Mouse (Mus musculus): ENCODE results near the gene Fam173b. TPM values are rescaled to one million over a fixed set of nuclear protein-coding genes. Genes with fewer than 3 reads are reported as not detected.
A peak's percentile ranks its signal among the peaks of the same experiment; 100 is the strongest.
"Not testable (repeated sequence)": the region's sequence is repeated elsewhere in the genome, so short reads cannot be mapped to it uniquely, and the experiment has no call there.

Gene Fam173b
- polyA plus RNA-seq, 1 experiment from 2014 or later: 12.3 TPM

GRCm38 (mm10) chr15:31570959-31571358 lies 30.7 kb upstream of the Fam173b start:
- no peak for ATAC-seq (ENCODE audit: low FRiP score, low read depth)
- H3K27ac ChIP-seq: no peak overlapping the region
- no peak overlapping the region for H3K9ac ChIP-seq
- no peaks in the 10 kb centered on the region for H3K36me3 ChIP-seq
- no peak overlapping the region for H3K4me3 ChIP-seq
- no peaks in the 10 kb centered on the region for H3K27me3 ChIP-seq (replicated peaks)
- peaks cover 4% of the 10 kb centered on the region for H3K4me1 ChIP-seq
- WGBS: 94% methylated on average over 8 of the region's 8 CpGs
- H3K4me2 ChIP-seq (replicated peaks): no peak overlapping the region
- no peaks in the 10 kb centered on the region for H3K9me3 ChIP-seq

- Histone ChIP-seq H3K4me3 (no peak overlapping the region), H3K4me1 (peaks cover 4% of the 10 kb centered on the region), H3K9ac (no peak overlapping the region), H3K9me3 (no peaks in the 10 kb centered on the region), H3K36me3 (no peaks in the 10 kb centered on the region), H3K27ac (no peak overlapping the region), H3K4me2 (replicated peaks) (no peak overlapping the region), H3K27me3 (replicated peaks) (no peaks in the 10 kb centered on the region)
- ATAC-seq (ENCODE audit: low FRiP score, low read depth): no peak
- WGBS: 87% methylated on average over 16 of the region's 16 CpGs
Observed at GRCm38 (mm10) chr15:31571906-31572722, 29.5 kb upstream of the Fam173b start.

DNA sequence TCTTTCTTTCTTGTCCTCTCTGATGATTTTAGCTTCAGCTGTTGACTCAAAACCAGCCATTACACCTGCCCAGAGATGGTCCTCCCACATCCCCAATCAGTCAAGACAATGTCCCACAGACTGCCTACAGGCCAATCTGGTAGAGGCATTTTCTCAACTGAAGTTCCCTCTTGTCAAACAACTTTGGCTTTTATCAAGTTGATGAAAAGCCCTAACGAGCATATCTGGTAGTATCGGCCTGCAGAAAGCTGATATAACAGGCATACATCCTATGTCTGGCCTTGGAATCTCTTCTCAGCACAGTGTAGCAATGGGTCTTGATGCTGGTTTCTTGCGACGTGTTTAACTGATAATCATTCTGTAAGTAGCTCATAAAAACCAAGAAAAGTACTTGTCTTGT lies 28.4 kb upstream of the Fam173b start:
- 86% methylated on average over 4 of the region's 4 CpGs for WGBS

GRCm38 (mm10) chr15:31573692-31574091 lies 28.0 kb upstream of the Fam173b start:
- peaks cover 2% of the 10 kb centered on the region; the same call in 1 of the 2 replicates for H3K4me1 ChIP-seq
- no peaks in the 10 kb centered on the region for H3K27me3 ChIP-seq (replicated peaks)
- H3K27ac ChIP-seq: no peak overlapping the region
- no peak overlapping the region for H3K9ac ChIP-seq
- no peak overlapping the region for H3K4me2 ChIP-seq (replicated peaks)
- H3K9me3 ChIP-seq: no peaks in the 10 kb centered on the region
- H3K4me3 ChIP-seq: no peak overlapping the region
- no peak for ATAC-seq (ENCODE audit: low FRiP score, low read depth)
- no peaks in the 10 kb centered on the region for H3K36me3 ChIP-seq

More for the DNA sequence above, 28.4 kb upstream of the Fam173b start:
- H3K4me3 ChIP-seq: no peak overlapping the region
- no peaks in the 10 kb centered on the region for H3K9me3 ChIP-seq
- no peaks in the 10 kb centered on the region for H3K27me3 ChIP-seq (replicated peaks)
- H3K36me3 ChIP-seq: no peaks in the 10 kb centered on the region
- no peak overlapping the region for H3K9ac ChIP-seq
- no peak overlapping the region for H3K27ac ChIP-seq
- no peak overlapping the region for H3K4me2 ChIP-seq (replicated peaks)
- H3K4me1 ChIP-seq: peaks cover 4% of the 10 kb centered on the region
- no peak for ATAC-seq (ENCODE audit: low FRiP score, low read depth)

DNA sequence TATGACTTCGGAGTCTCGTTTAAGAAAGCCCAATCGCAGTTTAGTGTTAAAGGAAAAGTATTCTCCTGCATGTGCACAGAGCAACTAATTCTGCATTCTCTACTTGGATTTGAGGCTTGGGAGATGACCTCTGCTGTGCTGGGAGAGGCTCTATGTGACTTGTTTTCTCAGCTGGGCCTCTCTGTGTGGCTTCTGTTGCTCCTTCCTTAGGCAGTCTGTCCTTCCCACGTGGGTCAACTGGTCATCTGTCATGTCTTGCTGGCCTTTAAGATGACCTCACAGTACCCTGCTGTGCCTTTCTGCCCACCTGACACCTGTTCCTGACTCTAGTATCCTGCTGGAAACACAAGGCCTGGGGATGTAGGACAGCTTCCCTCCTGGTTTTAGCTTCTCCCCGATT lies 25.6 kb upstream of the Fam173b start:
- Histone ChIP-seq H3K4me3 (no peak overlapping the region), H3K27ac (no peak overlapping the region), H3K4me2 (replicated peaks) (no peak overlapping the region), H3K27me3 (replicated peaks) (no peaks in the 10 kb centered on the region), H3K9me3 (no peaks in the 10 kb centered on the region), H3K9ac (no peak overlapping the region), H3K36me3 (no peaks in the 10 kb centered on the region), H3K4me1 (no peaks in the 10 kb centered on the region)
- WGBS: 72% methylated on average over 5 of the region's 5 CpGs
- no peak for ATAC-seq (ENCODE audit: low FRiP score, low read depth)

DNA sequence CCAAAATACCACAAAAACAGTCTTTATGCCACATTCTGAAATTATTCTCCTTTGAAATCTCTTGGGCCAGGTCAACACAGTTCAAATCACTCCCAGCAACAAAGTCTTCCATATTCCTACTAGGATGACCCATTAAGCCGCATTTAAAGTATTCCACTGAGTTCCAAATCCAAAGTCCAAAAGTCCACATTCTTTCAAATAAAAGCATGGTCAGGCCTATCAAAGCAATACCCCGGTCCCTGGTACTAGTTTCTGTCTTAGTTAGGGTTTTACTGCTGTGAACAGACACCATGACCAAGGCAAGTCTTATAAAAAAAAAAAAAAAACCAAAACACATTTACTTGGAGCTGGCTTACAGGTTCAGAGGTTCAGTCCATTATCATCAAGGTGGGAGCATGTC lies 20.6 kb upstream of the Fam173b start:
- not testable (repeated sequence) for H3K36me3 ChIP-seq; H3K4me1 ChIP-seq; H3K9ac ChIP-seq; H3K27ac ChIP-seq; H3K9me3 ChIP-seq; ATAC-seq (ENCODE audit: low FRiP score, low read depth); H3K27me3 ChIP-seq (replicated peaks); H3K4me3 ChIP-seq; H3K4me2 ChIP-seq (replicated peaks)
- 89% methylated on average over 2 of the region's 2 CpGs for WGBS

- no peak overlapping the region for H3K4me2 ChIP-seq (replicated peaks)
- no peaks in the 10 kb centered on the region for H3K36me3 ChIP-seq
- no peak overlapping the region for H3K9ac ChIP-seq
- H3K4me1 ChIP-seq: no peaks in the 10 kb centered on the region
- no peaks in the 10 kb centered on the region for H3K9me3 ChIP-seq
- no peak for ATAC-seq (ENCODE audit: low FRiP score, low read depth)
- H3K27ac ChIP-seq: no peak overlapping the region
- WGBS: 92% methylated on average over 13 of the region's 13 CpGs
- H3K4me3 ChIP-seq: no peak overlapping the region
- H3K27me3 ChIP-seq (replicated peaks): no peaks in the 10 kb centered on the region
Observed at GRCm38 (mm10) chr15:31583304-31584085, 18.2 kb upstream of the Fam173b start.

GRCm38 (mm10) chr15:31585238-31585637 lies 16.4 kb upstream of the Fam173b start:
- WGBS: 83% methylated on average over 7 of the region's 7 CpGs

GRCm38 (mm10) chr15:31586088-31586487 lies 15.6 kb upstream of the Fam173b start:
- Histone ChIP-seq H3K4me3 (no peak overlapping the region), H3K9ac (no peak overlapping the region), H3K27me3 (replicated peaks) (no peaks in the 10 kb centered on the region), H3K9me3 (no peaks in the 10 kb centered on the region), H3K4me2 (replicated peaks) (no peak overlapping the region), H3K27ac (no peak overlapping the region), H3K36me3 (peaks cover 22% of the 10 kb centered on the region), H3K4me1 (no peaks in the 10 kb centered on the region)
- no peak for ATAC-seq (ENCODE audit: low FRiP score, low read depth)
- 86% methylated on average over 5 of the region's 5 CpGs for WGBS

More at GRCm38 (mm10) chr15:31585238-31585637, 16.4 kb upstream of the Fam173b start:
- Histone ChIP-seq H3K4me3 (no peak overlapping the region), H3K9me3 (no peaks in the 10 kb centered on the region), H3K36me3 (peaks cover 14% of the 10 kb centered on the region), H3K4me1 (no peaks in the 10 kb centered on the region), H3K27me3 (replicated peaks) (no peaks in the 10 kb centered on the region), H3K27ac (no peak overlapping the region), H3K4me2 (replicated peaks) (no peak overlapping the region), H3K9ac (no peak overlapping the region)
- no peak for ATAC-seq (ENCODE audit: low FRiP score, low read depth)

GRCm38 (mm10) chr15:31586519-31586918 lies 15.1 kb upstream of the Fam173b start:
- Histone ChIP-seq H3K9me3 (no peaks in the 10 kb centered on the region), H3K36me3 (peaks cover 26% of the 10 kb centered on the region), H3K4me2 (replicated peaks) (no peak overlapping the region), H3K27ac (no peak overlapping the region), H3K9ac (no peak overlapping the region), H3K4me3 (no peak overlapping the region), H3K4me1 (no peaks in the 10 kb centered on the region), H3K27me3 (replicated peaks) (no peaks in the 10 kb centered on the region)
- peak; percentile 52 for ATAC-seq (ENCODE audit: low FRiP score, low read depth)
- WGBS: 7% methylated on average over 4 of the region's 4 CpGs

DNA sequence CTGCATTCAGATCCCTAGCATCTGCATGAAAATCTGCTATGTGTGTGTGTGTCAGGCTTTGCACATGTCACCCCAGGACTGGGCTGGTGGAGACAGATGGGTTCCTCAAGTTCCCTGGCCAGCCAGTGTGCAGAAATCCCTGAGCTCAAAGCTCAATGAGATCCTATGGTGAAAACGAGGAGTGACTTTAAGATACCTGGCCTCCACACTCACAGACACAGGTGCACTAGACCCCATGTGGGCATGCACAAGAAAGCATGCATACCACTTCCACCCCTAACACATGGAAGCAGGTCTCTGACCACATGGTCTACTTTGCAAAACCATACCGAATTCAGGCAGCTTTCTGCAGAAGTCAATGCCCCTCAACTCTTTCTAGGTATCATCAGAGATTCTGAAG lies 13.9 kb upstream of the Fam173b start:
- WGBS: 76% methylated on average over 2 of the region's 2 CpGs
- H3K36me3 ChIP-seq: peaks cover 39% of the 10 kb centered on the region
- no peak for ATAC-seq (ENCODE audit: low FRiP score, low read depth)

DNA sequence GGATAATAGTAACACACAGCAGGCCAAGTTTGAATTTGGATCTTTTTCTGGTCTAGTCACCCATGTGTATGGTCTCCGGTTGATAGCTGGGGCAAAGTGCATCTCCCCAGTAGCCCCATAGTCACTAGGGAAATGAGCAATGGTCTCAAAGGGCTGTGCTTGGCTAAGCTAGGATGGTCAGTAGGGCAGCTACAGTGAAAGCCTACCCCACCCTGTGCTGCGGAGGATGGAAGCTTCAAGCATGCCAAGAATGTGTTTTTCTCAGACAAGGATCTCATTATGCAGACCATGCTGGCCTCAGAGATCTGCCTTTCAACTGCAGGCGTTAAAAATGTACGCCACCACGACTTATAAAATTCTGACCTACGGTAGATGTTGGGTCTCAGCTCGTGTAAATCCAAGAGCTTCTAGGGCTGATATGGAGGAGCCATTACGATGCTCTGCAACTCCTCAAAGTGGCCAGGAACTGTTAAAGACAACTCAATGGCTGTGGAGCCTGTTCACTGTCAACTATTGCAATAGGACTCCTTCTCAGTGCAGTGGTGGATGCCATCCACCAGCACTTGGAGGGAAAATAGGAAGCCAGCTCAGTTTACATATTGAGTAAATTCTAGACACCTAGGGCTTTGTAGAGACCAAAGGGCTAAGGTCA lies 12.5 kb upstream of the Fam173b start:
- H3K27ac ChIP-seq: no peak overlapping the region
- no peaks in the 10 kb centered on the region for H3K4me1 ChIP-seq
- no peak overlapping the region for H3K9ac ChIP-seq
- no peak overlapping the region for H3K4me3 ChIP-seq
- no peaks in the 10 kb centered on the region for H3K27me3 ChIP-seq (replicated peaks)
- 80% methylated on average over 8 of the region's 8 CpGs for WGBS
- no peak overlapping the region for H3K4me2 ChIP-seq (replicated peaks)
- H3K9me3 ChIP-seq: no peaks in the 10 kb centered on the region
- H3K36me3 ChIP-seq: peaks cover 52% of the 10 kb centered on the region
- no peak for ATAC-seq (ENCODE audit: low FRiP score, low read depth)

More for the DNA sequence above, 13.9 kb upstream of the Fam173b start:
- no peak overlapping the region for H3K9ac ChIP-seq
- H3K4me1 ChIP-seq: no peaks in the 10 kb centered on the region
- no peak overlapping the region for H3K4me2 ChIP-seq (replicated peaks)
- no peak overlapping the region for H3K27ac ChIP-seq
- H3K27me3 ChIP-seq (replicated peaks): no peaks in the 10 kb centered on the region
- H3K4me3 ChIP-seq: no peak overlapping the region
- H3K9me3 ChIP-seq: no peaks in the 10 kb centered on the region

Data from neural tube, embryonic 12.5 days (tissue).